Mouse (Mus musculus) natural killer cell, adult 2 months (primary cell): Measurements from ENCODE around the gene Mrpl20.

Experiments
- DNase-seq, 2 experiments: peaks; one replicate each; pipeline ENCODE4 v3.0.0; 2022; ENCODE audit warnings: low spot score in 2 of 2

The Mrpl20 gene

DNA sequence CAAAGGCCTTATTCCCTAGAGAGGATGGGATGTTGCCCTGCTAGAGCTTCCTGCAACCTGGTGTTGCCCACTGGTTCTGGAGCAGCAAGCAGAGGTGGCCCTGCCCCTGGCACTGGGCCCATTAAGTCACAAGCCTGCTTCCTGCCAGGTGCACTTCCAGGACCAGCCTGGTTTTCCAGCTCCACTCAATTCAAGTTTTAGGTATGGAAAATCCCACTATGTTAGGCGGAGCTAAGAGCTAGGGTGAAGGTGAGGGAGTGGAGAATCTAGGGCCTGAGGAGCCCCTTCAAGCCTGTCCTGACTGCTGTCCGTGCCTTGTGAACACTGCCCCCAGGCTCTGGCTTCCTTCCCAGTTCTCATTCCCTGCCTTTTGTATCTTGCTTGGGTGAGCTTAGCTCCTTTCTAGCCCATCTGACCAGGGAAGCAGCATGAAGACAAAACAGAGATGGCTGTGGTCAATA is 49.3 kb downstream of the Mrpl20 start:
- no peak for DNase-seq

DNA sequence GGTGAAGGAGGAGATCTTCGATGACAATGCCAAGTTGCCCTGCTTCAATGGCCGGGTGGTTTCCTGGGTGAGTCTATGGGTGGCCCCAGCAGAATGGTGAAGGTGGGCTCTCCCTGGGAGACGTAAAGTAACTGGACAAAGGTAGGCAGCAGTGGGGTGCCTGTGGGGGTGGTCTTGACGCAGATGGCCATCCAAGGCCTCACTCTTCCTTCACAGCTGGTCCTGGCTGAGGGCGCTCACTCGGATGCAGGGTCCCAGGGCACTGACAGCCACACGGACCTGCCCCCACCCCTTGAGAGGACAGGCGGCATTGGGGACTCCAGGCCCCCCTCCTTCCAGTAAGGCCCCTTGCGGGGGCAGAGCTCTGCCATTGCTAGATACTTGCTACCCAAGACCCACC is 50.7 kb downstream of the Mrpl20 start:
- DNase-seq, result no peak

DNA sequence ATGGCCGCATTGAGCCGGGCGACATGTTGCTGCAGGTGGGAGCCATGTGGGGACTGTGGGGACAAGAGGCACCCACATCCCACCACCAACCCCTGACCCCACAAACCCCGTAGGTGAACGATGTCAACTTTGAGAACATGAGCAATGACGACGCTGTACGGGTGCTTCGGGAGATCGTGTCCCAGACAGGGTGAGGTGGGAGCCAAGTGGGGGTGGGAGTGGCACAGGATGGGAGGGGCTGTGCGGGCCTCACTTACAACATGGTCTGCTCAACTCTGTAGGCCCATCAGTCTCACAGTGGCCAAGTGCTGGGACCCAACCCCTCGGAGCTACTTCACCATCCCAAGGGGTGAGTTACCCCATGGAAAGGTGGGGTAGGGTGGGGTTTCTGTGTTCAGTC is 52.3 kb downstream of the Mrpl20 start:
- DNase-seq, result no peak

DNA sequence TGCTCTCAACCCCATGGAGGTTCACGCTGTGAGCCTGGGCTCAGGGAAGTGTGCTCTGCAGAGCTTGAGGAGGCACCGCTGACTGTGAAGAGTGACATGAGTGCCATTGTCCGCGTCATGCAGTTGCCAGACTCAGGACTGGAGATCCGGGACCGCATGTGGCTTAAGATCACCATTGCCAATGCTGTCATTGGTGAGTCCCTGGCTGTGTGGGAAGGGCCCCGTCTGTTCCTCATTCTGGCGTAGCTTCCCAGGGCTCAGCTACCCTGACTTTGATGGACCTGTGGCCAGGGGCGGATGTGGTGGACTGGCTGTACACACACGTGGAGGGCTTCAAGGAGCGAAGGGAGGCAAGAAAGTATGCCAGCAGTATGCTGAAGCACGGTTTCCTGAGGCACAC is 53.4 kb downstream of the Mrpl20 start:
- no peak for DNase-seq

DNA sequence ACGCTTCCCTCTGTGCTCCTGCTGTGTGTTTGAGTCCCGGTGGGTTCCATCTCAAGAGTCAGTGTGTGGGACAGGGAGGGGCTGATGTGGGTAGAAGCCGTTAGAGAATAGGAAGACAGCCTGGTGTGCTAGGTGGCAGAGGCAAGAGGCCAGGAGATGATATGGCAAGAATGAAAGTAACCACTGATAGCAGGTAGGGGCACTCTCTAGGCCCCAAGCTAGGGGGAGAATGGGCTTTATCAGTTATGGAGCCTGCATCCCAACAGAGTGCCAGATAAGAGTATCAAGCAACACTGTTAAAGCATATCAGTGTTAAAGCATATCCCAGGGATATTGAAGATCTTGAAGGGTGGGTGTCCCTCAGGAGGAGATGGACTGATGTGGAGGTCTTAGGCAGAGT is 54.2 kb downstream of the Mrpl20 start:
- no peak for DNase-seq

DNA sequence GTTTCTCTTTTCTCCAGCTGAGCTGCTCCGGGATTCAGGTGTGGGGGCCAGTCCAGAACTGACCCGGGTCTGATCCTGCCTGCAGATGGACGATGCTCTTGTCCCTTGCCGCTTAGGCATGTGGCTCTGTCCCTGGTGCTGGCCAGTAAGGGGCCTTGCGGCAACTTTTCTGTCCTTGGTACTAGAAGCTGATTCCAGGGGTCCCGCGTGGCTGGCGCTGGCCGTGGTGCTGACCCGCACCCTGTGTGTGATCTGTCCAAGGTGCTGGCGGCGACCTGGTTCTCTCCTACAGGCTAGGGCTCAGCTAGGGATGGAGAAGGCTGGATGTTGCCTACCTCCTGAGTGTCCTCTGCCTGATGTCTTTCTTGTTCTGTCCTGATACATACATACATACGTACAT is 56.6 kb downstream of the Mrpl20 start:
- no peak for DNase-seq
